Mouse (Mus musculus) gastrocnemius, postnatal 14 days (tissue): ENCODE data around the gene Bola2. TPM values are rescaled to one million over a fixed set of nuclear protein-coding genes. Genes with fewer than 3 reads are reported as not detected.
"Not testable (repeated sequence)": the region's sequence is repeated elsewhere in the genome, so short reads cannot be mapped to it uniquely, and the experiment has no call there.

ENCODE experiments used
- DNase-seq: peaks from one replicate; pipeline ENCODE4 v3.0.0; 2021; ENCODE audit warnings: mixed read lengths
- intact Hi-C: fragments of 180-260 bp; cut with DNase I; formaldehyde crosslinking; loops from one replicate; pipeline ENCODE4 v1.15.1; 2025; ENCODE audit warnings: low total_unique reads
- total RNA-seq, 2 experiments: library from RNA; stranded (reverse); gene quantifications; 2 replicates each; pipeline ENCODE4 v1.2.3; 2021

The Bola2 gene
- total RNA-seq, 2 experiments from 2014 or later, result 40.7 to 41.6 TPM

GRCm38 (mm10) chr7:126679683-126680082 lies 15.5 kb upstream of the Bola2 start:
- intact Hi-C loops, result no loop called here
- DNase-seq, result no peak

GRCm38 (mm10) chr7:126681221-126681620 lies 14.0 kb upstream of the Bola2 start:
- intact Hi-C loops, result no loop called here
- DNase-seq, result no peak

GRCm38 (mm10) chr7:126688156-126688555 lies 7.0 kb upstream of the Bola2 start:
- DNase-seq, intact Hi-C loops: not testable (repeated sequence)

- intact Hi-C loops, result no loop called here
- no peak for DNase-seq
Measured at GRCm38 (mm10) chr7:126689021-126689420, 6.2 kb upstream of the Bola2 start.

GRCm38 (mm10) chr7:126690737-126691136 lies 4.5 kb upstream of the Bola2 start:
- DNase-seq, result no peak
- intact Hi-C loops, result loop anchor here (5.0 kb wide), 1 partner anchor 38 kb away; no protein-coding TSS in a partner anchor

- DNase-seq, result no peak
- intact Hi-C loops, result loop anchor here (5.0 kb wide), 1 partner anchor 39 kb away; no protein-coding TSS in a partner anchor
Measured at GRCm38 (mm10) chr7:126691676-126692075, 3.5 kb upstream of the Bola2 start.

- intact Hi-C loops, result loop anchor here (5.0 kb wide), 1 partner anchor 40 kb away; no protein-coding TSS in a partner anchor
Measured at GRCm38 (mm10) chr7:126692426-126692825, 2.8 kb upstream of the Bola2 start.

GRCm38 (mm10) chr7:126693256-126693655 lies 1.9 kb upstream of the Bola2 start:
- intact Hi-C loops, result loop anchor here (5.0 kb wide), 1 partner anchor 41 kb away; no protein-coding TSS in a partner anchor
- peak; percentile 81 for DNase-seq

More at GRCm38 (mm10) chr7:126692426-126692825, 2.8 kb upstream of the Bola2 start:
- DNase-seq, result no peak

- intact Hi-C loops, result loop anchor here (5.0 kb wide), 1 partner anchor 41 kb away; no protein-coding TSS in a partner anchor
- no peak for DNase-seq
Measured at GRCm38 (mm10) chr7:126693781-126694180, 1.4 kb upstream of the Bola2 start.

- DNase-seq, result no peak
- intact Hi-C loops, result loop anchor here (5.0 kb wide), 1 partner anchor 42 kb away; no protein-coding TSS in a partner anchor
Measured at GRCm38 (mm10) chr7:126694441-126695051, 655 bp upstream of the Bola2 start.

GRCm38 (mm10) chr7:126695631-126696207 lies 518 bp downstream of the Bola2 start, which contains the start of gene Slx1b:
Gene Slx1b, minus strand, starts transcription at chr7:126695784.
- intact Hi-C loops, result no loop called here
- peak; percentile 96 for DNase-seq

- intact Hi-C loops, result no loop called here
- DNase-seq, result no peak
Measured at GRCm38 (mm10) chr7:126696303-126696702, 1.1 kb downstream of the Bola2 start.

GRCm38 (mm10) chr7:126696886-126697285 lies 1.7 kb downstream of the Bola2 start:
- intact Hi-C loops, result no loop called here
- DNase-seq, result no peak

- DNase-seq, result no peak
- intact Hi-C loops, result no loop called here
Measured at GRCm38 (mm10) chr7:126697838-126698237, 2.6 kb downstream of the Bola2 start.

GRCm38 (mm10) chr7:126700063-126701015 lies 5.1 kb downstream of the Bola2 start:
- intact Hi-C loops, result loop anchor here (5.0 kb wide), 1 partner anchor 123 kb away; no protein-coding TSS in a partner anchor
- no peak for DNase-seq

- intact Hi-C loops, result loop anchor here (5.0 kb wide), 1 partner anchor 124 kb away; no protein-coding TSS in a partner anchor
- peak; percentile 88 for DNase-seq
Measured at GRCm38 (mm10) chr7:126701070-126701469, 5.9 kb downstream of the Bola2 start.

GRCm38 (mm10) chr7:126701559-126702357 lies 6.6 kb downstream of the Bola2 start:
- intact Hi-C loops, result loop anchor here (5.0 kb wide), 1 partner anchor 124 kb away; no protein-coding TSS in a partner anchor
- DNase-seq, result no peak

- DNase-seq, result no peak
- intact Hi-C loops, result loop anchor here (5.0 kb wide), 1 partner anchor 125 kb away; no protein-coding TSS in a partner anchor
Measured at GRCm38 (mm10) chr7:126702358-126702757, 7.2 kb downstream of the Bola2 start.
